Mouse (Mus musculus) hindbrain, embryonic 16.5 days (tissue): ENCODE measurements at regions not wholly inside any gene's neighbourhood (a gene's known extent, or its start where the extent isn't known, plus 50 kb on each side); places are given as distances from the start of the nearest gene placed in this dataset.

ENCODE experiments used
- ATAC-seq: fragments of 200-750 bp; cut with Nextera tagmentation; 2 replicates; pipeline ENCODE4 v1.8.0; 2017; ENCODE audit warnings: moderate TSS enrichment, moderate library complexity
- H3K27ac ChIP-seq: fragments of 300-500 bp; sonication (generic); 2 replicates; pipeline ENCODE4 v1.5.1; 2014; ENCODE audit warnings: low read depth, mild to moderate bottlenecking, control low read depth, low read length, moderate library complexity
- H3K27me3 ChIP-seq: fragments of 300-500 bp; sonication (generic); replicated peaks from 2 replicates; pipeline ENCODE4 v1.6.1; 2014; ENCODE audit warnings: low read length; ENCODE audit not compliant: control insufficient read depth, insufficient read depth
- H3K36me3 ChIP-seq: fragments of 300-500 bp; sonication (generic); 2 replicates; pipeline ENCODE4 v1.6.1; 2014; ENCODE audit warnings: mild to moderate bottlenecking, low read length, moderate library complexity, mixed read lengths; ENCODE audit not compliant: control insufficient read depth, insufficient read depth
- H3K4me1 ChIP-seq: fragments of 300-500 bp; sonication (generic); 2 replicates; pipeline ENCODE4 v1.6.1; 2014; ENCODE audit warnings: low read depth, low read length; ENCODE audit not compliant: control insufficient read depth, insufficient read depth
- H3K4me2 ChIP-seq: fragments of 300-500 bp; sonication (generic); 2 replicates; pipeline ENCODE4 v1.6.1; 2014; ENCODE audit warnings: mild to moderate bottlenecking, low read length, control low read depth, moderate library complexity
- H3K4me3 ChIP-seq: fragments of 300-500 bp; sonication (generic); 2 replicates; pipeline ENCODE4 v1.5.1; 2014; ENCODE audit warnings: mild to moderate bottlenecking, low read length, control low read depth, moderate library complexity
- H3K9ac ChIP-seq: fragments of 300-500 bp; sonication (generic); 2 replicates; pipeline ENCODE4 v1.6.1; 2014; ENCODE audit warnings: low read depth, mild to moderate bottlenecking, control low read depth, low read length, moderate library complexity
- H3K9me3 ChIP-seq: fragments of 300-500 bp; sonication (generic); 2 replicates; pipeline ENCODE4 v1.6.1; 2014; ENCODE audit warnings: mild to moderate bottlenecking, low read length, moderate library complexity; ENCODE audit not compliant: control insufficient read depth
- WGBS: fragments of 180-500 bp; shearing (Covaris S2); extraction: QIAGEN DNeasy Blood & Tissue Kit; methylation state at CpG from one replicate; pipeline ENCODE4 v1.1.7; 2014; 5-methylcytosine and 5-hydroxymethylcytosine counted together

DNA sequence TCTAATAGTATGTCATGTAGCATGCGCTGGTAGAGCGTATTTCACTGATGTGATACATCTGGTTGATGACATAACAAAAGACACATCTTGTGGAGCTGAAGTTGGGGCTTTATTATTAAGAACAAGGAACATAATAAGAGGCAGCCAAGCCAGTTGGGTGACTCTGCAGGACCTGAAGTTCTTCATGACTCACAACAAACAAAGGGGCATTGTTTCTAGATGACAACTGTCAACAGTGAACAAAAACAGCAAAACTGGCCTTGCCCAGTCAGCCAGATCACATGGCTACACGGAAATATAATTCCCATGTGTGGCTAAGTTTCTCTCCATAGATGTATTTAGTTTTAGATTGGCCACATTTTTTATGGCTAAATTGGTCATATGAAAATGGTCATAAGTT, 172.7 kb upstream of the Runx1 start:
- ATAC-seq: no peak
- H3K9ac ChIP-seq: no peak overlapping the region
- no peak overlapping the region for H3K4me2 ChIP-seq
- H3K9me3 ChIP-seq: no peaks in the 10 kb centered on the region
- H3K4me1 ChIP-seq: no peaks in the 10 kb centered on the region
- 80% methylated on average over 3 of the region's 3 CpGs for WGBS
- no peak overlapping the region for H3K4me3 ChIP-seq
- no peaks in the 10 kb centered on the region for H3K36me3 ChIP-seq
- H3K27ac ChIP-seq: no peak overlapping the region
- H3K27me3 ChIP-seq: no peaks in the 10 kb centered on the region

DNA sequence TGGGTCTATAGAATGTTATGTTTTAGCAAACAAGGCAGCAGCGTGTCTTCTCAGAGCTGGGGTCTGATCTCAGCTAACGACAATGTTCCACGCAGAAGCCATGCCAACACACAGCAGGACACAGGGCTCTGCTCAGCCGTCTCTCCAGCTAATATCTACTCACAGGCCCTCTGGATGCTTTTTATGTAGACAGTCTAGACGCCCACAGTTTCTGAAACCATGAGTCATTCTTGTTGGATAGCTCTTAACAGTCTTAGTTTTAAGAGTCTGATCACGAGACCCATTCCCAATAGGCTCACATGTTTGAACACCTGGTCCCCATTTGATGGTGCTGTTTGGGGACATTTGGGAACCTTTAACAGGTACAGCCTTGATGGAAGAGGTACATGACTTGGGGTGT, 171.7 kb upstream of the Runx1 start:
- 63% methylated on average over 6 of the region's 6 CpGs for WGBS
- Histone ChIP-seq H3K36me3 (no peaks in the 10 kb centered on the region), H3K27ac (no peak overlapping the region), H3K4me1 (no peaks in the 10 kb centered on the region), H3K4me3 (no peak overlapping the region), H3K27me3 (no peaks in the 10 kb centered on the region), H3K9ac (no peak overlapping the region), H3K4me2 (no peak overlapping the region), H3K9me3 (no peaks in the 10 kb centered on the region)
- no peak for ATAC-seq

DNA sequence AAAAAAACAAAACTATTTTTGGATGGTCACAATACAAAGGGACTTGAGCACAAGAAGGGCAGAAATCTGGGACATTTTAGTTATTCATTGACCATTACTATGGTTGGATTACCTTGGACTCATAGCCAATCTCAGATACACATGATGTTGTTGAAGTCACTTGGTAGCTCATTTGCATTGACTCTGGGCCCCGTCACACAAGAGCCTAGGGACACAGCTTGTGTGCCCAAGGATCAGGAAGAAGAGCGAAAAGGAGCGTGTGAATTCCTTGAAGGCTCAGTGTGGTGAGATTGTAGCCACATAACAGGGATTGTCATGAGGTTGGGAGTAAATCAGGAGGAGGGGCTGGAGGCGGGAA, 170.0 kb upstream of the Runx1 start:
- Histone ChIP-seq H3K9ac (no peak overlapping the region), H3K27me3 (no peaks in the 10 kb centered on the region), H3K4me2 (no peak overlapping the region), H3K36me3 (no peaks in the 10 kb centered on the region), H3K4me1 (no peaks in the 10 kb centered on the region), H3K4me3 (no peak overlapping the region), H3K9me3 (no peaks in the 10 kb centered on the region), H3K27ac (no peak overlapping the region)
- 94% methylated on average over 4 of the region's 4 CpGs for WGBS
- ATAC-seq: no peak

DNA sequence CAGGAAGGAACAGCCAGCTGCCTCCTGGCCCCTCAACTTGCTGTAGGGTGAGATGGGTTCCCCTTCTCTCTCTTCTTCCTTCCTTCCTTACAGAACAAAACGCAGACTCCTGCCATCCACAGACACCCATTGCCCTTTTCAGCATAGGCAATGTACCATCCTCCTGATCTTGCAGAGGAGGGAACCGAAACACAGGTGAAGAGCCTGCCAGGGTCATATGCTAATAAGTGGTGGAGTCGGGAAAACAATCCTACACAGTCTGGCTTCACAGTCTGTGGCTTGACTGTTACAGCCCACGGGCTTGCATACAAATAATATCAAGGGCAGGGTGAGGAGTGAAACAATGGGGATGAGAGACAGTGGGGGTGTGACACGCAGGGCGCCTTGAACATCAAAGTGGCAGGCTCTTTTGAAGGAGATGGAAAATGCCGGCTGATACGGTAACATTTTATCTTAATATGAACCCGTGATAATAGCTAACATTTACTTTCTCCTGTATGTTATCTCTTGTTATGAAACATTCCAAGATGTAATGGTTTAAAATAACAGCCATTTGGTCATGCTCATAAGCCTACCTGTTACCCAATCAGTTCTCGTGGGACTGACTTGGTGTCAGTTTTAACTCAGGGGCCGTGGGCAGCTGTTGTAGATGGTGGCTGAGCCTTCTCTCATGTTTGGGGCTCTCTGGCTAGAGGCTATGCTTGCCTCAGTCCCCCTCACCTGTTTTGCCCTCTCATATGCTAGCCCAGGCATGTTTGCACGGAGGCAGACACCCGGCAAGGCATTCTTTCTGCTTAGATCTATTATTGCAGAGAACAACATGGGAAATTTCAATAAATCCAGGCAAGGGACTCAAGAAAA, 169.4 kb upstream of the Runx1 start:
- H3K4me3 ChIP-seq: no peak overlapping the region
- WGBS: 72% methylated on average over 13 of the region's 13 CpGs
- no peak for ATAC-seq

DNA sequence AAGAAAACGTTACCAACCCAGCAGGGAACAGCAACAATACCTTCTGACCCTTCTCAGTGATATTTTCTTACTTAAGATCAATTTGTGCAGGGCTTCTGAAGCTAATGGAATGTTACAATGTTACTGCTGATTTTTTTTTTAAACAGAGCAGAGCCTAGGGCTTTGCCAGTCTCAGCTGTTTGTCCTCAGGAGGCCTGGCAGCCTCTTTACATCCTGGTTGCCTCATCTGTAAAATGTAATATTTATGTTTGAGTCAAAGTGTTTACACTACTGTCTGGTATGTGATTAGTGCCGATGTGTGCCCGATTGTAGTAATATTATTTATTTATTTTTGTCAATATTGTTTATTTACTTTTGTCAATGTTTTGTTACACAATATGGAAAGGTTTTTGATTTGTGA, 166.9 kb upstream of the Runx1 start:
- ATAC-seq: no peak
- WGBS: 56% methylated on average over 3 of the region's 3 CpGs

More for the DNA sequence above, 169.4 kb upstream of the Runx1 start:
- Histone ChIP-seq H3K4me2 (no peak overlapping the region), H3K36me3 (no peaks in the 10 kb centered on the region), H3K4me1 (no peaks in the 10 kb centered on the region), H3K9me3 (no peaks in the 10 kb centered on the region), H3K27ac (no peak overlapping the region), H3K9ac (no peak overlapping the region), H3K27me3 (no peaks in the 10 kb centered on the region)

DNA sequence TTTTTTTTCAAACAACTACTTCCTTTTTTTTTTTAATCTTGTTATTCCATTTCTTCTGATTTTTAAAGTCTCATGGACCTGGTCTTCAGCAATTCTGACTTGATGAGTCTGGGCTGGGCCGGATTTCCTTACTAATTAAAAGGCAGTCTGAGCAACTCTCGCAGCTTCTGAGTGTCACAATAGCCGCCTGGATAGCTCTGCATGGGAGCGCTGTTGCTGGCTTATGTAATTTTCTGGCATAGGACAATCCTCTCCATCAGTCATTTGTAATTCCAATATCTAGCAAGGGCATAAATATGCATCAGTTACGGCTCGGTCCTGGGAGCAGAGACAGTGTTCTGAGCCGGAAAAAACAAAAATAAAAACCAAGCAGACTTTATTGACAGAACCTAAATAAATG, 165.5 kb upstream of the Runx1 start:
- ATAC-seq: no peak
- H3K4me2 ChIP-seq: no peak overlapping the region
- no peaks in the 10 kb centered on the region for H3K9me3 ChIP-seq
- H3K4me1 ChIP-seq: no peaks in the 10 kb centered on the region
- H3K4me3 ChIP-seq: no peak overlapping the region
- no peak overlapping the region for H3K9ac ChIP-seq
- no peaks in the 10 kb centered on the region for H3K27me3 ChIP-seq
- no peak overlapping the region for H3K27ac ChIP-seq
- H3K36me3 ChIP-seq: no peaks in the 10 kb centered on the region
- WGBS: 29% methylated on average over 7 of the region's 7 CpGs

More for the DNA sequence above, 166.9 kb upstream of the Runx1 start:
- Histone ChIP-seq H3K4me1 (no peaks in the 10 kb centered on the region), H3K4me3 (no peak overlapping the region), H3K27ac (no peak overlapping the region), H3K36me3 (no peaks in the 10 kb centered on the region), H3K9me3 (no peaks in the 10 kb centered on the region), H3K4me2 (no peak overlapping the region), H3K9ac (no peak overlapping the region), H3K27me3 (no peaks in the 10 kb centered on the region)

DNA sequence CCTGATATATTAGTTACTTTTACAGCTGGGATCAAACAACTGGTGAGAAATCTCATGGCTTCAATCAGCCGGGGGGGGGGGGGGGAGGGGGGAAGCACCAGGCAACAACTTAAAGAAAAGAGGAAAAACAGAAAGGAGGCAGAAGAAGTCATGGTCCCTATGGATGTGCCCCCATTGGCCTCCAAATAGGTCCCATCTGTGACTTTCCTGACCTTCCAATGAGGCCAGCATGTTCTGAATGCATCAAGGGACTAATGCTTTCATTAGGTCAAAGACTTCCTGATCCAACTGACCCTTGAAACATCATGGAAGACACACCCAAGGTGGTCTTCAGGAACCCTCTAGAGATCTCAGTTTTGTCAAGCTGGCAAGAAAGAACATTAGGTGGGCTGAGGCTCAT, 162.5 kb upstream of the Runx1 start:
- Histone ChIP-seq H3K27ac (no peak overlapping the region), H3K36me3 (no peaks in the 10 kb centered on the region), H3K4me2 (no peak overlapping the region), H3K4me3 (no peak overlapping the region), H3K27me3 (no peaks in the 10 kb centered on the region), H3K9me3 (no peaks in the 10 kb centered on the region), H3K9ac (no peak overlapping the region), H3K4me1 (peaks cover 4% of the 10 kb centered on the region; the same call in 1 of the 2 replicates)
- no peak for ATAC-seq
- WGBS: 78% methylated on average over 1 of the region's 1 CpGs

DNA sequence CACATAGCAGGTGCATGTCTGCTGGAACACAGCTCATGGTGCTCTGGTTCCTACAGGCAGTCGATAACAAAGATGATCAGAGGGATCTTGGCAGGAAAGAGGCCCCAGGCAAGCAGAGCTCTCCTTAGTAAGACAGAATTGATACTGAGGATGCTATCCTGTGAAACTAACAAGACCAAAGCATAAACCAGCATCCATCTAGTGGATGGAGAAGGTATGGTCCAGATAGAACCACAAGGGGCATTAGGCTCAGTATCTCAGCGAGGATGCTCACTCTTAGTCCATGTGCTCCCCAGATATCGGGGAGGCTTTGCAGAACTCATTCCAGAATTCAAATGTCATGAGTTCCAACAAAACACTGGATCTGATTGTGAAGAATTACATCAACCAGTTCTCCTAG, 162.1 kb upstream of the Runx1 start:
- H3K4me3 ChIP-seq: no peak overlapping the region
- no peak for ATAC-seq
- WGBS: 85% methylated on average over 3 of the region's 3 CpGs

DNA sequence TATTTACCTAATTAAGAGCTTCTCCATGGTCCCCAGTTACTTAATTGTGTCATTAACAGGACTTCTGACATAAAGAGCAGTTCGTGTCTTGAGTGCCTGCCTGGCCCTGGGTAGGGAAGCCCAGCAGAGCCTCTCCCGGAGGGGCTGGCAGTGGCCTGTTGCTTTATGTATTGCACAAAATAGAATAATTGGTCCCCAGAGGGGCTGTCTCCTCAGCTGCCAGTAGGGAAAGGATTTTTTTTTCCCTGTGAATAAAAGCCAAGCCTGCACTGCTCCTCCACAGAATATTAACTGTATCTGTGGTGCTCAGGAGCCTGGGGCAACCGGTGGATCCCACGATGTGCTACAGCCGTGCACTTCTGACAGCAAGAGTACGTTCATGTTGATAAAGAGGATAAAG, 159.8 kb upstream of the Runx1 start:
- WGBS: 26% methylated on average over 6 of the region's 6 CpGs
- ATAC-seq: peak; percentile 65
- 0 out of 2 replicates have a peak overlapping the region, but pooled peaks have one; percentile 10 for H3K9ac ChIP-seq
- no peak overlapping the region for H3K4me2 ChIP-seq
- no peak overlapping the region for H3K4me3 ChIP-seq
- no peaks in the 10 kb centered on the region for H3K36me3 ChIP-seq
- H3K4me1 ChIP-seq: peaks cover 4% of the 10 kb centered on the region; the same call in 1 of the 2 replicates
- no peaks in the 10 kb centered on the region for H3K27me3 ChIP-seq
- no peaks in the 10 kb centered on the region for H3K9me3 ChIP-seq
- no peak overlapping the region; the same call in 1 of the 2 replicates for H3K27ac ChIP-seq

More for the DNA sequence above, 162.1 kb upstream of the Runx1 start:
- Histone ChIP-seq H3K27ac (no peak overlapping the region), H3K36me3 (no peaks in the 10 kb centered on the region), H3K27me3 (no peaks in the 10 kb centered on the region), H3K9ac (no peak overlapping the region), H3K4me1 (peaks cover 4% of the 10 kb centered on the region; the same call in 1 of the 2 replicates), H3K9me3 (no peaks in the 10 kb centered on the region), H3K4me2 (no peak overlapping the region)
